Mouse (Mus musculus) lung, adult 2 months (tissue): ENCODE measurements at regions not wholly inside any gene's neighbourhood (a gene's known extent, or its start where the extent isn't known, plus 50 kb on each side); places are given as distances from the start of the nearest gene placed in this dataset.

Source experiments
- CTCF ChIP-seq: fragments of 200-500 bp; IDR thresholded peaks from 2 replicates; pipeline ENCODE4 v1.5.1; 2011; ENCODE audit warnings: mild to moderate bottlenecking, low read length, control low read depth; ENCODE audit not compliant: insufficient read depth
- POLR2A ChIP-seq: fragments of 200-500 bp; IDR thresholded peaks from 2 replicates; pipeline ENCODE4 v1.6.1; 2011; ENCODE audit warnings: low read depth, mild to moderate bottlenecking, control low read depth, low read length, borderline replicate concordance; ENCODE audit errors: extremely low read depth

DNA sequence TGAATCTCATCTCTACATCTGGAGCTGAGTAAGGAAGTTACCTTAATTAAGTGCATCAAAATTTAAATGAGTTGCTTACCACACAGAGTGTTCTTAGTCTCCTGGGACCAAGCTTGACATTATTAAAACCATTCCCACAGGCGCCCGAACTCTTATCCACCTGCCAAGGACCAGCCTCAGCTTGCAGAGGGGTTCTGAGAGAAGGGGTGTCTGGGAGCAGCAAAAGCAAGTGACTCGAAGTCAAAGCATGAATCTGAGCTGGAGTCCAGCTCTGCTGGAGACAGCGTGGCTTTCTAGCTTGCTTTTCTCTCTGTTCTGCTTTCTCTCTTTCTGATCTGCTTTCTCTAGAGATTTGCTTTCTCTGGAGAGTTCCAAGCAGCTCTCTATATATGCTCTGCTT lies 223.0 kb upstream of the Zfp637 start:
- TF ChIP-seq CTCF: no peak
- TF ChIP-seq POLR2A: no peak
